Mouse (Mus musculus) hindbrain, embryonic 16.5 days (tissue): ENCODE data around the gene Slc6a5. TPM values are rescaled to one million over a fixed set of nuclear protein-coding genes. Genes with fewer than 3 reads are reported as not detected.
A peak's percentile ranks its signal among the peaks of the same experiment; 100 is the strongest.

Experiments
- ATAC-seq: fragments of 200-750 bp; cut with Nextera tagmentation; 2 replicates; pipeline ENCODE4 v1.8.0; 2017; ENCODE audit warnings: moderate TSS enrichment, moderate library complexity
- H3K27ac ChIP-seq: fragments of 300-500 bp; sonication (generic); 2 replicates; pipeline ENCODE4 v1.5.1; 2014; ENCODE audit warnings: low read depth, mild to moderate bottlenecking, control low read depth, low read length, moderate library complexity
- H3K27me3 ChIP-seq: fragments of 300-500 bp; sonication (generic); replicated peaks from 2 replicates; pipeline ENCODE4 v1.6.1; 2014; ENCODE audit warnings: low read length; ENCODE audit not compliant: control insufficient read depth, insufficient read depth
- H3K36me3 ChIP-seq: fragments of 300-500 bp; sonication (generic); 2 replicates; pipeline ENCODE4 v1.6.1; 2014; ENCODE audit warnings: mild to moderate bottlenecking, low read length, moderate library complexity, mixed read lengths; ENCODE audit not compliant: control insufficient read depth, insufficient read depth
- H3K4me1 ChIP-seq: fragments of 300-500 bp; sonication (generic); 2 replicates; pipeline ENCODE4 v1.6.1; 2014; ENCODE audit warnings: low read depth, low read length; ENCODE audit not compliant: control insufficient read depth, insufficient read depth
- H3K4me2 ChIP-seq: fragments of 300-500 bp; sonication (generic); 2 replicates; pipeline ENCODE4 v1.6.1; 2014; ENCODE audit warnings: mild to moderate bottlenecking, low read length, control low read depth, moderate library complexity
- H3K4me3 ChIP-seq: fragments of 300-500 bp; sonication (generic); 2 replicates; pipeline ENCODE4 v1.5.1; 2014; ENCODE audit warnings: mild to moderate bottlenecking, low read length, control low read depth, moderate library complexity
- H3K9ac ChIP-seq: fragments of 300-500 bp; sonication (generic); 2 replicates; pipeline ENCODE4 v1.6.1; 2014; ENCODE audit warnings: low read depth, mild to moderate bottlenecking, control low read depth, low read length, moderate library complexity
- H3K9me3 ChIP-seq: fragments of 300-500 bp; sonication (generic); 2 replicates; pipeline ENCODE4 v1.6.1; 2014; ENCODE audit warnings: mild to moderate bottlenecking, low read length, moderate library complexity; ENCODE audit not compliant: control insufficient read depth
- WGBS: fragments of 180-500 bp; shearing (Covaris S2); extraction: QIAGEN DNeasy Blood & Tissue Kit; methylation state at CpG from one replicate; pipeline ENCODE4 v1.1.7; 2014; 5-methylcytosine and 5-hydroxymethylcytosine counted together
- polyA plus RNA-seq: library from polyadenylated mRNA; unstranded; fragments of >200 nt; fragmentation: Nextera tagmentation; extraction: Ambion mirVana; gene quantifications from 2 replicates; pipeline ENCODE4 v1.2.1, GENCODE M21; 2015

Gene Slc6a5
- polyA plus RNA-seq, result 13.3 and 15.7 TPM in 2 replicates

DNA sequence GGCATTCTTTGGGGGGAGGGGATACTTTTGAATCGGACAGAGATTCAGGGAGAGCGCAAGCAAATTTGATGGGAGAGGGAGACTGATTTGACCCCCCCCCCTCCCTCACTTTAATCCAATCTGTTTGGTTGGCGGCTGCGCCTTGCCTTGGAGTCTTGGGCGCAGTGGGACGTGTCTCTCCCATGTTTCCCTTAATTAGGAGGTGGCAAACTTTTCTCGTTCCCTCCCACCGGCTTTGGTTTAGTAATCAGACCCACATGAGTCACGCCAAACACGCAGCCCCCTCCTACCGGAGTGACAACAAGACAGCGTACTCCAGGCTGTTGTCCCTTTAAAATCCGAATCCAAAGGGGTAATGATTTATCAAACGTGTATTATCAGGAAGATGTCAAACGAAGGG lies at the start of gene Slc6a5:
TSS of gene Slc6a5 (plus strand) at position 297 of the 400 bp plus-strand sequence.
- H3K27ac ChIP-seq, result peak within 1 kb of the TSS; percentile 71
- H3K36me3 ChIP-seq, result no peaks in the 10 kb centered on the region
- peaks cover 7% of the 10 kb centered on the region for H3K4me1 ChIP-seq
- 0% methylated on average over 15 of the region's 15 CpGs for WGBS
- peak; percentile 12; the same call in 1 of the 2 replicates for ATAC-seq
- peak within 1 kb of the TSS; percentile 48 for H3K4me2 ChIP-seq
- peak within 1 kb of the TSS; percentile 41 for H3K4me3 ChIP-seq
- H3K9ac ChIP-seq, result peak within 1 kb of the TSS; percentile 57
- H3K9me3 ChIP-seq, result no peaks in the 10 kb centered on the region
- peaks cover 32% of the 10 kb centered on the region for H3K27me3 ChIP-seq

DNA sequence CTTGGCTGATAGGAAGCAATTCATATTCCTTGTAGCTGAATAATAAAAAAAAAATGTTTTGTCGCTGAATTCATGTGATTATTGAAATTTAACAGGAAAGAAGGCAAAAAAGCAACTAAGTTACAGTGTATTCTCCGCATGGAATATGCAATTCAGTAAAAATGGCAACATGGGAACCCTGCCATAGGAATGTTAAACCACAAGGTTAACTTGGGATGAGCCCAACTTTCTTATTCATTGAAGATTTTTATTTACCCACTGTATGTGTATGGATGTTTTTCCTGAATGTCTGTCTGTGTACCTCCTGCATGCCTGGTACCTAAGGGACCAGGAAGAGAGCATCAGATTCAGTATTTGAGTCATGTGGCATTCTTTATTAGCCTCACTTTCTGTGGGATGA lies 48.8 kb upstream of the Slc6a5 start:
- Histone ChIP-seq H3K4me3 (no peak overlapping the region), H3K27ac (no peak overlapping the region), H3K9ac (no peak overlapping the region), H3K4me2 (no peak overlapping the region), H3K4me1 (no peaks in the 10 kb centered on the region), H3K9me3 (no peaks in the 10 kb centered on the region), H3K36me3 (no peaks in the 10 kb centered on the region), H3K27me3 (no peaks in the 10 kb centered on the region)
- WGBS, result 93% methylated on average over 2 of the region's 2 CpGs
- no peak for ATAC-seq

DNA sequence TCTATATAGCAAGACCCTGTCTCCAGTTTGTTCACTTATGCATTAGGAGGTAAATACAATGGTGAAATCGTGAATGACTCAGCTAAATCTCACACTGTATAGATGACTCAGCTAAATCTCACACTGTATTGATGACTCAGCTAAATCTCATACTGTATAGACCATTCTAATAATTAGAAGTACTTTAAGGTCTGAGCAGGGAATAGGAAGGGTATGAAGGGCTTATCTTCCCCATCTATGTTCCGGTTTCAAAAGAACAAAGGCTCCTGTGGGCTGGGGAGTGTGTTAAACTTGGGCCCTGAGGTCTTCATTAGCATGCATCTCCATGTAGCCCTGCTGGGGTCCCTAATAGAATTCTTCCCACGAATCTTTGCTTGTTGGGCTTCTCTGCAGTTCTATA lies 46.2 kb upstream of the Slc6a5 start:
- no peaks in the 10 kb centered on the region for H3K4me1 ChIP-seq
- H3K4me2 ChIP-seq, result no peak overlapping the region
- 48% methylated on average over 3 of the region's 3 CpGs for WGBS
- H3K9me3 ChIP-seq, result no peaks in the 10 kb centered on the region
- H3K36me3 ChIP-seq, result no peaks in the 10 kb centered on the region
- H3K9ac ChIP-seq, result no peak overlapping the region
- H3K27ac ChIP-seq, result no peak overlapping the region
- ATAC-seq, result 0 out of 2 replicates have a peak, but pooled peaks have one; percentile 22
- H3K4me3 ChIP-seq, result no peak overlapping the region
- no peaks in the 10 kb centered on the region for H3K27me3 ChIP-seq

DNA sequence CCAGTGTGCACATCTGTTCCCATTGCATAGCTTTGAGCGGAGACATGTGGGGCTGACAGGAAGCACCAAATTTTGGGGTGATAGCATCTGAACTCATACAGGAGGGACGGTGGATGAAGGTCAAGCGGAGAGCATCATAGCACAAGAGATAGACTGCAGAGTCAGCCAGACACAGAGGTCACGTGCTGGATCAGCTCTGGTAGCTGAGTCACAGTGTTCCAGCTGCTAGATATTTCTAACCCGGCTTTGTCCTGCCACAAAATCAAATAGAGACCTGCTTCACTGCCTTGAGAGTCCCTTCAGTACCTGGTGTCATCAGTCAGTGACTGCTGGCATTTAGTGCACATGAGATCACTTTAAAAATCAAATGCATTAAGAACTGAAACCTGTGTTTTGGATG lies 40.3 kb upstream of the Slc6a5 start:
- Histone ChIP-seq H3K4me3 (no peak overlapping the region), H3K27me3 (no peaks in the 10 kb centered on the region), H3K27ac (peak overlapping the region; percentile 37), H3K36me3 (no peaks in the 10 kb centered on the region), H3K4me1 (peaks cover 5% of the 10 kb centered on the region; the same call in 1 of the 2 replicates), H3K9me3 (no peaks in the 10 kb centered on the region), H3K4me2 (no peak overlapping the region), H3K9ac (no peak overlapping the region)
- 70% methylated on average over 5 of the region's 5 CpGs for WGBS
- no peak for ATAC-seq

DNA sequence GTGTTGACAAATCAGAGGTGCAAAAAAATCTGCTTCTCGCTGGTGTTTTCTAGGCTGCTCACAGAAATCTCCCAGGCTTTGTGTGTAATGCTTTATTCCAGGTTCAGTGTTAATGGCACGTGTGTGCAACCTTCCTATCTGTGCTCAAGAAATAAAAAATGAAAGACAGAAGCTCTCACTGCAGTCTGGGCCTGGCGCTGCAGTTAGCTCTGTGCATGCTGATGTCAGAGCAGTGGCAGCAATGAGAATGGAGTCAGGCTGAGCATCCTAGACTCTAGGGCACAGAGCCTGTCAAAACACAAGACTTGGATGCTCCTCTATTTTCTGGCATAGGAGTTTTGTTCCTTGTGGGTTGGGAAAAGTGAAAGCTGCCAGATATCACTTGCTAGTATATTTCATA lies 39.7 kb upstream of the Slc6a5 start:
- no peaks in the 10 kb centered on the region for H3K9me3 ChIP-seq
- no peak overlapping the region for H3K9ac ChIP-seq
- H3K36me3 ChIP-seq, result no peaks in the 10 kb centered on the region
- H3K4me2 ChIP-seq, result no peak overlapping the region
- peak; percentile 62; the same call in 1 of the 2 replicates for ATAC-seq
- H3K4me3 ChIP-seq, result no peak overlapping the region
- WGBS, result 48% methylated on average over 3 of the region's 3 CpGs
- H3K4me1 ChIP-seq, result peaks cover 5% of the 10 kb centered on the region; the same call in 1 of the 2 replicates
- no peaks in the 10 kb centered on the region for H3K27me3 ChIP-seq
- peak overlapping the region; percentile 37 for H3K27ac ChIP-seq

DNA sequence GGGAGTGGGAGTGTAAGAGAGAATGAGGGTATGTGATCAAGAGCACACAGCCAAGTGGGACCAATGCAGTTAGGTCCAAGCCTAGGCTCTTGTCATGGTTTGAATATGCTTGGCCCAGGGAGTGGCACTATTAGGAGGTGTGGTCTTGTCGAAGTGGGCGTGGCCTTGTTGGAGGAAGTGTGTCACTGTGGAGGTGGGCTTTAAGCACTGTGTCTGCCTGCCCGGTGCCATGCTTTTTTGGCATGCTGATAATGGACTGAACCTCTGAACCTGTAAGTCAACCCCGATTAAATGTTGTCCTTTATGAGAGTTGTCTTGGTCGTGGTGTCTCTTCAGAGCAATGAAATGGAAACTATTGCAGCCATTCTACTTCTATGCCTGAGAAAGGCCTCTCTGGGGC lies 32.6 kb upstream of the Slc6a5 start:
- Histone ChIP-seq H3K4me3 (no peak overlapping the region), H3K27me3 (no peaks in the 10 kb centered on the region), H3K27ac (no peak overlapping the region), H3K9ac (no peak overlapping the region), H3K4me1 (peaks cover 10% of the 10 kb centered on the region), H3K4me2 (no peak overlapping the region), H3K36me3 (no peaks in the 10 kb centered on the region), H3K9me3 (no peaks in the 10 kb centered on the region)
- WGBS, result 81% methylated on average over 5 of the region's 5 CpGs
- ATAC-seq, result no peak

DNA sequence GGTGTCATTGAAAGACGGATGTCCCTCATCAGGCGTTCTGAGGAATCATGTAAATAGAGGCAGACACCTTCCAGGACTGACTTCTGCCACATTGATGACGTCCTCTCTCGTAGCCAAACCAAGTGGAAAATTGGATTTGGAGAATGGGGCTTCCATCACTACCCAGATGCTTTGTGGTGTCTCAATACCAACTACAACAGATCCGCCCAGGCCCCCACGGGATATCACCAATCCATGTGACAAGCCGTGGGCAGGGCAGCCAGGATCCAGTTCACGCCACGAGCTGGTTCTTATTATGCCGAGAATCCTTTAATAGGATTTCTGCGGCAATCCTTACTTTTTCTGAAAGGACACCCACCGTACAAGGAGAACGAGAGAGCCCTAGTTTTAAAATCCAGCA lies 30.9 kb upstream of the Slc6a5 start:
- Histone ChIP-seq H3K9me3 (no peaks in the 10 kb centered on the region), H3K4me2 (peak overlapping the region; percentile 25), H3K4me3 (no peak overlapping the region), H3K4me1 (peaks cover 16% of the 10 kb centered on the region), H3K27ac (peak overlapping the region; percentile 20; the same call in 1 of the 2 replicates), H3K27me3 (no peaks in the 10 kb centered on the region), H3K9ac (no peak overlapping the region), H3K36me3 (no peaks in the 10 kb centered on the region)
- 52% methylated on average over 13 of the region's 13 CpGs for WGBS
- peak; percentile 29 for ATAC-seq

DNA sequence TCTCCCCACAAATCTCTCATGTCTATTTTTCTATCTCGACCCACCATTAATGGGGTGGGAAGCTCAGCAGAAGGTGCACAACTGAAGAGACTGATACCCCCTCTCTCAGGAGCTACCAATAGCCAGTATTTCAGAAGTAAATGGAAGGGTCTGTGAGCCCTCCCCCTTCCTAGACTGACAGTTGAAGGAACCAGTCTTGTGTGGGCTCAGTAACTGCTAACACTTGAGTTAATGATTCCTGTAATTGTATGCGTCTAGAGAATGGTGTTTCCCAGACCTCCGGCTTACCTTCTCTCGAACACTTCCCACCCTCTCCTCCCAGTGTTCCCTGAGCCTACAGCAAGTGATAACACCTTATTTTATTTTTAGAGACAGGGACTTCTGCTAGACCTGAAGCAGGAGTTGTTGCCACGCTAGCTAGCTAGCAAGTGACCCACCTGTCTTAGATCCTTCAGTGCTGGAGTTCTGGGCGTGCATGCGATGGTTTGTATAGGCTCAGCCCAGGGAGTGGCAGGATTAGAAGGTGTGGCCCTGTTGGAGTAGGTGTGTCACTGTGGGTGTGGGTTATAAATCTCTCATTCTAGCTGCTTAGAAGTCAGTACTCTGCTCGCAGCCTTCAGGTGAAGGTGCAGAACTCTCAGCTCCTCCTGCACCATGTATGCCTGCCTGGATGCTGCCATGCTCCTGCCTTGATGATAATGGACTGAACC lies 29.8 kb upstream of the Slc6a5 start:
- no peak overlapping the region for H3K9ac ChIP-seq
- H3K27ac ChIP-seq, result no peak overlapping the region
- H3K27me3 ChIP-seq, result no peaks in the 10 kb centered on the region
- no peaks in the 10 kb centered on the region for H3K9me3 ChIP-seq
- 72% methylated on average over 8 of the region's 8 CpGs for WGBS
- H3K4me1 ChIP-seq, result peaks cover 16% of the 10 kb centered on the region
- H3K4me2 ChIP-seq, result no peak overlapping the region
- no peak overlapping the region for H3K4me3 ChIP-seq
- ATAC-seq, result no peak; the same call in 1 of the 2 replicates
- no peaks in the 10 kb centered on the region for H3K36me3 ChIP-seq

DNA sequence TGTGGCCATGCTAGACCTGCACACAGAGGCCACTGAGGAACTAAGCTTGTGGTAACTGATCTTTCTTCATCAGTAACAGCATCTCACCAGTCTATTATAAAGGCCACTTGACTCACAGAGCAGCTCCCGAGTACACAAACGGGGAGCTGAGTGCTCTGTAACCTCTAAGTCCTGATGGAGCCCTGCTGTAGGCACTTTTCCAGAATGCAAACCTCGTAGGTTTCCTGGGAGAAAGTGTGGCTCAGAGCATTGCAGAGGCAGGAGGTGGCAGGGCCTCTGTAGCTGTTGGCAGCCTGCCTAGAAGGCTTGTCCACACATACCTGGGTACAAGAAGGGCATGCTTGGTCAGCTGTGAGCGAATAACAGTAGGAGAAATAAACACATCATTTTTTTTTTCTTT lies 27.7 kb upstream of the Slc6a5 start:
- Histone ChIP-seq H3K4me2 (no peak overlapping the region; the same call in 1 of the 2 replicates), H3K36me3 (no peaks in the 10 kb centered on the region), H3K4me3 (no peak overlapping the region), H3K9ac (no peak overlapping the region), H3K27ac (peak overlapping the region; percentile 79), H3K9me3 (no peaks in the 10 kb centered on the region), H3K4me1 (peaks cover 16% of the 10 kb centered on the region), H3K27me3 (no peaks in the 10 kb centered on the region)
- WGBS, result 8% methylated on average over 4 of the region's 4 CpGs
- 0 out of 2 replicates have a peak, but pooled peaks have one; percentile 31 for ATAC-seq
